8 mouse cellular contexts compared by ENCODE assay signal in the genomic region with DNA sequence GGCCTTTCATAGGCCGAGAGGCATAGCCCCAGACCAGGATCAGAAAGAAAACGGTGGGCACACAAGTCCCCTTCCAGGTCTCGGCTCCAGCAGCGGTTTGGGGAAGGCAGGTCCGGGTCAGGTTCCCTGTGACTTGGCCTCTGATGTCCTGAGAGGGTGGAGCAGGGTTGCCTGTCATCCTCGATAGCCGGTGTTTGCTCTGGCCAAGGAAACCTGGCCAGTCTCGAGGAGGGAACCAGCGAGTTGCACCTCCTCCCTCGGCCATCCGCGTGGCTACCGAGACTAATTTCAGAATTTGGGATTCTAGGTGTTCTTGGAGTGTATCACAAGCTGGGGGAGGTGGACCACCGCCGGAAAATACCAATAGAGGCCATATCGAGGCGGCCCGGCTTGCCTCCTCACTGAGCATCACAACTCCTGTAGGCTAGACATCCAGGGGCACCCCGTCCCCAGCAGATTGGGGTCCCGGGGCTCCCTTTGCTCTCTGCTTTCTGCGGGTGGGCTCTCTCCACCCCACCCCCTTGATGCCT. TPM values are rescaled to one million over a fixed set of nuclear protein-coding genes. Genes with fewer than 3 reads are reported as not detected.
DNase-seq lines count a peak whose midpoint lies in the region; ATAC-seq and TF ChIP-seq lines count a peak whose summit lies in the region.

No protein-coding gene starts in this region.

- H3K27ac ChIP-seq in embryonic fibroblast, embryonic 13.5 days (ENCODE audit: insufficient read depth, low read length): no peak overlapping the region
- peak overlapping the region; percentile 12; the same call in 1 of the 2 replicates for H3K27ac ChIP-seq in hindbrain, embryonic 13.5 days
- peak overlapping the region; percentile 79; the same call in 1 of the 2 replicates for H3K27ac ChIP-seq in liver, embryonic 13.5 days
- no peak overlapping the region for H3K27ac ChIP-seq in neural tube, embryonic 14.5 days (ENCODE audit: low read depth, low read length)

- DNase-seq in embryo, embryonic 11 days: peak; percentile 53
- no peak for DNase-seq in embryo, embryonic 9.5 days (ENCODE audit: extremely low spot score)
- DNase-seq in Muller cell, postnatal 12 days (ENCODE audit: inconsistent ontology term): peak; percentile 77
- DNase-seq in liver, embryonic 13.5 days: no peak
- no peak for DNase-seq in layer of hippocampus, adult 9-10 months (ENCODE audit: low spot score)

- ATAC-seq in hindbrain, embryonic 13.5 days (ENCODE audit: low FRiP score): peak; percentile 37; the same call in 1 of the 2 replicates
- ATAC-seq in liver, embryonic 13.5 days (ENCODE audit: low read depth): no peak
- 0 out of 2 replicates have a peak, but pooled peaks have one; percentile 28 for ATAC-seq in neural tube, embryonic 14.5 days (ENCODE audit: low read depth)

- H3K4me3 ChIP-seq in embryonic fibroblast, embryonic 13.5 days (ENCODE audit: insufficient read depth, low read length): peak overlapping the region; percentile 60
- peak overlapping the region; percentile 58 for H3K4me3 ChIP-seq in hindbrain, embryonic 13.5 days
- peak overlapping the region; percentile 65 for H3K4me3 ChIP-seq in liver, embryonic 13.5 days (replicated peaks)
- H3K4me3 ChIP-seq in neural tube, embryonic 14.5 days (ENCODE audit: low read depth, low read length): peak overlapping the region; percentile 55

- H3K4me2 ChIP-seq in hindbrain, embryonic 13.5 days: peak overlapping the region; percentile 99
- peak overlapping the region; percentile 83 for H3K4me2 ChIP-seq in liver, embryonic 13.5 days
- H3K4me2 ChIP-seq in neural tube, embryonic 14.5 days (ENCODE audit: low read depth, low read length): peak overlapping the region; percentile 98

- under 1% methylated on average over 21 of the region's 21 CpGs for WGBS in hindbrain, embryonic 13.5 days
- under 1% methylated on average over 21 of the region's 21 CpGs for WGBS in liver, embryonic 13.5 days (ENCODE audit: insufficient replicate concordance)
- WGBS in neural tube, embryonic 14.5 days: under 1% methylated on average over 21 of the region's 21 CpGs

- no peaks in the 10 kb centered on the region for H3K9me3 ChIP-seq in hindbrain, embryonic 13.5 days
- no peaks in the 10 kb centered on the region for H3K9me3 ChIP-seq in liver, embryonic 13.5 days (replicated peaks)
- no peaks in the 10 kb centered on the region for H3K9me3 ChIP-seq in neural tube, embryonic 14.5 days (ENCODE audit: control insufficient read depth, low read length)

- H3K27me3 ChIP-seq in hindbrain, embryonic 13.5 days: peaks cover 63% of the 10 kb centered on the region
- H3K27me3 ChIP-seq in liver, embryonic 13.5 days: peaks cover 58% of the 10 kb centered on the region
- peaks cover 13% of the 10 kb centered on the region for H3K27me3 ChIP-seq in neural tube, embryonic 14.5 days (ENCODE audit: control insufficient read depth, insufficient read depth, low read length)

- H3K4me1 ChIP-seq in embryonic fibroblast, embryonic 13.5 days (ENCODE audit: control insufficient read depth, insufficient read depth, low read length): no peaks in the 10 kb centered on the region
- peaks cover 56% of the 10 kb centered on the region for H3K4me1 ChIP-seq in hindbrain, embryonic 13.5 days (replicated peaks)
- H3K4me1 ChIP-seq in liver, embryonic 13.5 days (replicated peaks): peaks cover 78% of the 10 kb centered on the region
- H3K4me1 ChIP-seq in neural tube, embryonic 14.5 days (ENCODE audit: control insufficient read depth, insufficient read depth, low read length): peaks cover 25% of the 10 kb centered on the region

- TF ChIP-seq CTCF in embryonic fibroblast, embryonic 13.5 days (IDR thresholded peaks at IDR 0.05; ENCODE audit: borderline replicate concordance, insufficient read depth, low read length): no peak

- peak overlapping the region; percentile 82 for H3K9ac ChIP-seq in hindbrain, embryonic 13.5 days
- peak overlapping the region; percentile 71 for H3K9ac ChIP-seq in liver, embryonic 13.5 days
- H3K9ac ChIP-seq in neural tube, embryonic 14.5 days (replicated peaks; ENCODE audit: low read depth, low read length): peak overlapping the region; percentile 63

- TF ChIP-seq POLR2A in embryonic fibroblast, embryonic 13.5 days (IDR thresholded peaks at IDR 0.05; ENCODE audit: low read depth, low read length): no peak; the same call in none of the 2 replicates

- no peaks in the 10 kb centered on the region for H3K36me3 ChIP-seq in hindbrain, embryonic 13.5 days
- peaks cover 3% of the 10 kb centered on the region; the same call in 1 of the 2 replicates for H3K36me3 ChIP-seq in liver, embryonic 13.5 days
- no peaks in the 10 kb centered on the region for H3K36me3 ChIP-seq in neural tube, embryonic 14.5 days (ENCODE audit: control insufficient read depth, insufficient read depth, low read length)

RNA-seq across cellular contexts. Expression of a gene that starts 1.3 kb away (rescaled TPM):
- polyA plus RNA-seq in embryonic fibroblast, embryonic 13.5 days (2011; ENCODE audit: insufficient read length, low read depth, missing spikeins): 9.7 and 12.5 TPM in 2 replicates
- 2.6 and 3.4 TPM in 2 replicates for polyA plus RNA-seq in hindbrain, embryonic 13.5 days (2015; fragmentation: Nextera tagmentation; extraction: Ambion mirVana)
- polyA plus RNA-seq in liver, embryonic 13.5 days (2015; fragmentation: Nextera tagmentation; extraction: Ambion mirVana): 1.3 TPM in 2 replicates
- 2.4 and 2.9 TPM in 2 replicates for polyA plus RNA-seq in neural tube, embryonic 14.5 days (2014; fragmentation: Nextera tagmentation; extraction: Ambion mirVana)

Comparison
In these comparisons a context has a peak if more than half of its experiments do, and no peak if none do; other contexts are left out.
1. DNase-seq: peak in embryo, embryonic 11 days (single experiment) and Muller cell, postnatal 12 days (single experiment); none in embryo, embryonic 9.5 days (single experiment), liver, embryonic 13.5 days (single experiment) and layer of hippocampus, adult 9-10 months (single experiment).
2. H3K27ac ChIP-seq: peak in hindbrain, embryonic 13.5 days (single experiment) and liver, embryonic 13.5 days (single experiment); none in embryonic fibroblast, embryonic 13.5 days (single experiment) and neural tube, embryonic 14.5 days (single experiment).
3. Peak in every context shown above with its lines, with median percentiles within 50 percentile points of each other: H3K4me3 ChIP-seq, H3K4me2 ChIP-seq and H3K9ac ChIP-seq.